Mouse (Mus musculus) brain, embryonic 14.5 days (tissue): Measurements from ENCODE around the gene Lrba.

Experiments used
- CTCF ChIP-seq: fragments of 200-500 bp; IDR thresholded peaks from 2 replicates; pipeline ENCODE4 v1.5.1; 2012; ENCODE audit warnings: inconsistent platforms, mild to moderate bottlenecking, moderate library complexity, borderline replicate concordance; ENCODE audit not compliant: insufficient read depth, insufficient read length; ENCODE audit errors: extremely low read depth
- POLR2A ChIP-seq: fragments of 200-500 bp; IDR thresholded peaks from 2 replicates; pipeline ENCODE4 v1.6.1; 2012; ENCODE audit warnings: mild to moderate bottlenecking, inconsistent platforms, borderline replicate concordance; ENCODE audit not compliant: poor library complexity, insufficient read depth, insufficient read length, severe bottlenecking; ENCODE audit errors: extremely low read depth

GRCm38 (mm10) chr3:86275651-86276050 is 51.2 kb downstream of the Lrba start:
- no peak for TF ChIP-seq CTCF
- no peak for TF ChIP-seq POLR2A
